Mouse (Mus musculus) left cerebral cortex, adult 6 months (tissue): ENCODE results near the gene AI481877. TPM values are rescaled to one million over a fixed set of nuclear protein-coding genes. Genes with fewer than 3 reads are reported as not detected.

ENCODE experiments used
- long read RNA-seq, 2 experiments: library from polyadenylated mRNA; unstranded; transcript quantifications; one replicate each; pipeline ENCODE4 v2.0.0; 2019 to 2020
- polyA plus RNA-seq: library from polyadenylated mRNA; unstranded; fragments of <200 nt; fragmentation: Nextera tagmentation; gene quantifications from 2 replicates; pipeline ENCODE4 v1.2.3, GENCODE M21; 2021

AI481877 gene
- not detected in 2 replicates for polyA plus RNA-seq
- long read RNA-seq, experiment 1: 0 reads
- long read RNA-seq, experiment 2: 0 reads

DNA sequence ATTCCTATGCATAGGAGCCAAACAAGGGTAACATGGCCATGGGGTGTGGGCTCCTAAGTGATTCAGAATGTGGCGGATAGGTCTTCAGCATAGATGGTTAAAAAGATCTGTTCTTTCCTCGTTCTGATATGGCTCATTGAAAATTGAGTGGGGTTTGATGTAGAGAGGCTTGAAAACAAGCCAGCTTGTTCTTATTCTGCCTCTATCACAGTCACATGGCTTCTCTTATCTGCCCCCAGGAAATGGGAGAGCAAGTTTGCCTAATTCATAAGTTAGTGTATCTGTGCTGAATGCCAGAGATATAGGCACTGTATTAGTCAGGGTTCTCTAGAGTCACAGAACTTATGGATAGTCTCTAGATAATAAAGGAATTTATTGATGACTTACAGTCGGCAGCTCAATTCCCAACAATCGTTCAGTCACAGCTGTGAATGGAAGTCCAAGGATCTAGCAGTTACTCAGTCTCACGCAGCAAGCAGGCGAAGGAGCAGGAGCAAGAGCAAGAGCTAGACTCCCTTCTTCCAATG, at the start of gene AI481877:
TSS of gene AI481877 (minus strand) at position 477 of the 527 bp plus-strand sequence.

DNA sequence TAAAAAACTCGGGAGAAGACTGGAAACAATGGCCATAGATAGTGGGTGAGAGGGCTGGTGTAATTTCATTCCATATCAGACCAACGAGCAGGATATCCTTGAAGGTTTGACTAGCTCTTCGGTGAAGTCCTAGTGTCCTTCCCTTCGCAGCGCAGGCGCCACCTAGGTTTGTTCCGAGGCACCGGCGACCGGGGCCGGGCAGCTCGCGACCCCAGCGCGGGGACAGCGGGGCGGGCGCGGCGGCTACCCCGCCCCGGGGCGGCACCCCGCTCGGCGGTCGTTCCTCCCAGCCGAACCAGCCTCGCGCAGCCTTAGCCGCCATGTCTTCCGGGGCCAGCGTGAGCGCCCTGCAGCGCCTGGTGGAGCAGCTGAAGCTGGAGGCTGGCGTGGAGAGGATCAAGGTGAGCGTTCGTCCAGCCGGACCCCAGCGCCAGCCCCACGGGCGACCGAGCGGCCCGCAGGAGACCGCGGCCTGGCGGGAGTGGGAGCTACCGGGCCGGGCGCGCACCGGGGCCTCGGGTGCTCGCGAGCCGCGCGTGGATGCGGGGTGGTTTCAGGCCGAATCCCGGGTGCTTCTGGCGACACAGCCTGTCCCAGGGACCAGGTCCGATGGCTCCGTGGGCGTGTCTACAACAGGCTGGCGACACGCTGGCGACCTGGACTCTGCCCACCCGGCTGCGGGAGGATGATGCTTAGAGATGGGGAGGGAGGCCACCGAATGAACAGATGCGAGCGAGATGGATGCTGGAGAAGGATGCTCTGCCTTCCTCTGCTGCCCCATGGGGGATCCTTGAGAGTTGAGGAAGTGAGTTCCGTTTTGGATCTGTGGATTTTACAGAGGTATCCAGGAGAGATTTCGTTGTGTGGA, 103.6 kb downstream of the AI481877 start, which contains the start of gene Gng10:
TSS of gene Gng10 (plus strand) at position 171 of the 868 bp plus-strand sequence.

DNA sequence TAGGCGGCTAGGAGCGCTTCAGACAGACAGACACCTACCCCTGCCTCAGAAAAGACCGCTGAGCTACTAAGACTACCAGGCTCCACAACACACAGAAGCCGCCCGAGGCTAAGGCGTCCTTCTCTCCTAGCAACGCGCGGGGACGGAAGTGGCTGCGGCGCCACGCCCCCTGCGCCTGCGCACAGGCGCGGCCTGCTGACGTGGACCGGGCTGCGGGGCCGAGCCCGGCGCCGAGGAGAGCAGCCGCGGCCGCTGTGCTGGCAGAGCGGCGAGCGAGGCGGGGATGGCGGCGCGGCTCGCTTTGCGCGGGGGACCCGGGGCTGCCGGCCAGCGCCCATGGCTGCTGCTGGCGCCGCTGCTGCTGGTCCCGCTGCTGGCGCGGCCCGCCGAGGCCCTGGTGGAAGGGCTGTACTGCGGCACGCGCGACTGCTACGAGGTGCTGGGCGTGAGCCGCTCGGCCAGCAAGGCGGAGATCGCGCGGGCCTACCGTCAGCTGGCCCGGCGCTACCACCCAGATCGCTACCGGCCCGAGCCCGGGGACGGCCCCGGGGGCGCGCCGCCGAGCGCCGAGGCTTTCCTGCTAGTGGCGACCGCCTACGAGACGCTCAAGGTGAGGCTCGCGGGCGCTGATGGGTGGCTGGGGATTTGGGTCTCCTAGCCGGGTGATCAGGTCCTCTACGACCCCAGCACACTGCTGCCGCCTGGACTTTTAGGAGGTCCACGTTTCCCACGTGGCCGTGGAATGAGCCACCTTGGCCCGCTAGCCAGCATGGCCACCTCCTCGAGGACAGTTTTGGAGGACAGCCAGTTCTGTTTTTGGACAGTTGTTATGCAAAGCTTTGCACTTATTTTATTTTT, 135.6 kb downstream of the AI481877 start, which contains the start of gene Gm20503:
TSS of gene Gm20503 (plus strand) at position 263 of the 858 bp plus-strand sequence.

DNA sequence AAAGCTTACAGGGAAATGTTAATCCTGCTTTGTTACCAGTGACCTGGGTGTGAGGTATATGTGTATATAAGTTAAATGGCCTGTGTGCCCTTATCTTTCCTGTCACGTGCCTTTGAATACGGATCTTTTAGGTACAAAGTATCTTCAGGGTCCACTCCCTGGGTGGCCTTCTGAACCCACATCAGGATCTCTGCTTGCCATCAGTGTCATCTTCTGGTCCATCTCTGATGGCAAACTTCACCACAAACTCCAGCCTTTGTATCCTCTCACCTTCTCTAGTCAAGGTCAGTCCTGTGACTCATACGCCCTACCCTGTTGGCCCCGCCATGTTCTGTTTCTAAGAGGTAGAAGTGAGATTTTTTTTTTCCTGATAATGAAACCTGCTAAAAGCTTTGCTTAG, 144.0 kb downstream of the AI481877 start, which contains the start of gene Dnajc25:
TSS of gene Dnajc25 (plus strand) at position 301 of the 400 bp plus-strand sequence.

Other genes with a start within 250 kb of the AI481877 start
- gene Ecpas, start 226.2 kb downstream of the AI481877 start, polyA plus RNA-seq: 11.8 and 16.4 TPM in 2 replicates
- 5.9 and 7.7 TPM in 2 replicates for gene Zkscan16, start 195.4 kb downstream of the AI481877 start, polyA plus RNA-seq
- 0.70 and 1.0 TPM in 2 replicates for gene Ptgr1, start 151.9 kb downstream of the AI481877 start, polyA plus RNA-seq
- 1.2 and 6.7 TPM in 2 replicates for gene Dnajc25, start 143.9 kb downstream of the AI481877 start, polyA plus RNA-seq
- 3.0 TPM in 1 of 2 replicates, not detected in the other for gene Gm20503, start 135.8 kb downstream of the AI481877 start, polyA plus RNA-seq
- gene Gng10, start 103.9 kb downstream of the AI481877 start, polyA plus RNA-seq: 148 and 159 TPM in 2 replicates
- 8.0 and 12.8 TPM in 2 replicates for gene Ugcg, start 50.3 kb upstream of the AI481877 start, polyA plus RNA-seq